Mouse (Mus musculus) lung, postnatal 4 days (tissue): ENCODE measurements around the gene Olig1.

Source experiments
- DNase-seq, 2 experiments: peaks; one replicate each; pipeline ENCODE4 v3.0.0; 2021

Gene Olig1

GRCm38 (mm10) chr16:91269468-91270211 is at the start of gene Olig1:
Gene Olig1, plus strand, starts transcription at chr16:91269772.
- DNase-seq = peak; percentile 12 to 44

- no peak for DNase-seq
Measured at GRCm38 (mm10) chr16:91222171-91222642, 47.4 kb upstream of the Olig1 start.

- DNase-seq = no peak
Measured at GRCm38 (mm10) chr16:91222643-91223271, 46.8 kb upstream of the Olig1 start.

GRCm38 (mm10) chr16:91223327-91224067 is 46.1 kb upstream of the Olig1 start:
- no peak for DNase-seq

GRCm38 (mm10) chr16:91224068-91224402 is 45.5 kb upstream of the Olig1 start:
- DNase-seq = no peak

- no peak for DNase-seq
Measured at GRCm38 (mm10) chr16:91224481-91225232, 44.9 kb upstream of the Olig1 start.

GRCm38 (mm10) chr16:91225233-91226037 is 44.1 kb upstream of the Olig1 start, which contains the start of gene Olig2:
Gene Olig2, plus strand, starts transcription at chr16:91225457.
- DNase-seq = no peak

- DNase-seq = no peak
Measured at GRCm38 (mm10) chr16:91226038-91226882, 43.3 kb upstream of the Olig1 start.

- DNase-seq = no peak
Measured at GRCm38 (mm10) chr16:91226883-91227759, 42.5 kb upstream of the Olig1 start.

GRCm38 (mm10) chr16:91227760-91228043 is 41.9 kb upstream of the Olig1 start:
- no peak for DNase-seq

- no peak for DNase-seq
Measured at GRCm38 (mm10) chr16:91228238-91229071, 41.1 kb upstream of the Olig1 start.

- DNase-seq = no peak
Measured at GRCm38 (mm10) chr16:91229072-91229348, 40.6 kb upstream of the Olig1 start.

GRCm38 (mm10) chr16:91229643-91230042 is 39.9 kb upstream of the Olig1 start:
- DNase-seq = no peak

GRCm38 (mm10) chr16:91231781-91232469 is 37.6 kb upstream of the Olig1 start:
- no peak for DNase-seq

- DNase-seq = no peak
Measured at GRCm38 (mm10) chr16:91232470-91233240, 36.9 kb upstream of the Olig1 start.

GRCm38 (mm10) chr16:91233241-91233944 is 36.2 kb upstream of the Olig1 start:
- DNase-seq = no peak

GRCm38 (mm10) chr16:91239024-91239423 is 30.5 kb upstream of the Olig1 start:
- DNase-seq = no peak
